Mouse (Mus musculus): ENCODE results near the gene Deaf1. TPM values are rescaled to one million over a fixed set of nuclear protein-coding genes. Genes with fewer than 3 reads are reported as not detected.
A peak's percentile ranks its signal among the peaks of the same experiment; 100 is the strongest.
"Not testable (repeated sequence)": the region's sequence is repeated elsewhere in the genome, so short reads cannot be mapped to it uniquely, and the experiment has no call there.

Gene Deaf1
- polyA plus RNA-seq, 1 experiment from 2014 or later, result 42.5 TPM

DNA sequence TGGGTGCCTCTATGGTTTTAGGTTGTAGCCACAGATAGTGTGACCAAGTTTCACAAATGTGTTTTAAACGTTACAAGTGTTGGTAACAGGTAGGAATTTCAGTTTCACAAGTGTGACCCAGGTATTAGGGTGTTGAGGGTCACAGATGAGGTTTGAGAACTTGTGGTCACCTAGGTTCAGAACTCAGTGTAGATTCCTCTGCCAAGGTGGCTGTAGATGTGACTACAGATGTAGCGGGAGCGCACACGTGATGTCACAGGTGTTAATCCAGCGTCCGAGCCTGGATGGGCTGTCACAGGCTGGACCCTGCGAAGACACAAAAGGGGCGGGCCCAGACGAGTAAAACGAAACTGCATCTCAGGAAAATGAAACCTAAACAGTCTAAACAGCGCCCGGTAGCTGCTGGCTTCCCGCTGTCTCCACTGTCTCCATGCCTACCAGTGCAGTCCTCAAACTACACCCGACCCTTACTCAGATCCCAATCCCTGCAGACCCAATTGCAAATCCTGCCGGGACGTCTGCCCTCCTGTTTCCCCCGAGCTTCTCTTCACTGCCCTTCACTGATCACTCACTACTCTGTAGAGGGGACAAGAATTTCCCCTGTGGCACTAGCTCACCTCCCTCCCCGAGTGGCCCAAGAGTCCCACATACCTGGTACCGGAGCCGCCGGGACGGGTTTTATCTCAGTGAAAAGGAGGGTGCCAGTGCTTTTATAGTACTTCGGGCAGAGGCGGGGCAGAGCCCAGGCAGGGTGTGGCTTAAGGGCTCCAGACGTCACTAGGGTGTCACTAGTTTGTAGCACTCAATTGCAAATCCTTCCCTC, 61.5 kb downstream of the Deaf1 start, which contains the start of gene Irf7:
Irf7 (minus strand) TSS at position 743 of the 823 bp plus-strand sequence.
- H3K4me3 ChIP-seq (ENCODE audit: low read depth, low read length), result peak within 1 kb of the TSS; percentile 54
- H3K27ac ChIP-seq (ENCODE audit: low read depth, low read length), result no peak within 1 kb of the TSS
- no peaks in the 10 kb centered on the region for H3K9me3 ChIP-seq (replicated peaks; ENCODE audit: control insufficient read depth, low read length)
- peak within 1 kb of the TSS; percentile 65 for H3K9ac ChIP-seq (ENCODE audit: low read depth, low read length)
- 10% methylated on average over 25 of the region's 25 CpGs for WGBS (ENCODE audit: insufficient replicate concordance)
- peaks cover 11% of the 10 kb centered on the region; the same call in 1 of the 2 replicates for H3K4me1 ChIP-seq (ENCODE audit: control insufficient read depth, insufficient read depth, low read length)
- peaks cover 25% of the 10 kb centered on the region for H3K36me3 ChIP-seq (ENCODE audit: control insufficient read depth, insufficient read depth, low read length)
- H3K4me2 ChIP-seq, result peak within 1 kb of the TSS; percentile 94
- no peaks in the 10 kb centered on the region for H3K27me3 ChIP-seq (ENCODE audit: control insufficient read depth, insufficient read depth, low read length)
- ATAC-seq (replicated peaks; ENCODE audit: insufficient number of reproducible peaks, low FRiP score, low TSS enrichment), result peak; percentile 70

- Histone ChIP-seq H3K36me3 (ENCODE audit: control insufficient read depth, insufficient read depth, low read length) (peaks cover 30% of the 10 kb centered on the region), H3K4me3 (ENCODE audit: low read depth, low read length) (peak overlapping the region; percentile 54; the same call in 1 of the 2 replicates), H3K9ac (ENCODE audit: low read depth, low read length) (peak overlapping the region; percentile 65; the same call in 1 of the 2 replicates), H3K4me1 (ENCODE audit: control insufficient read depth, insufficient read depth, low read length) (peaks cover 11% of the 10 kb centered on the region; the same call in 1 of the 2 replicates), H3K27me3 (ENCODE audit: control insufficient read depth, insufficient read depth, low read length) (no peaks in the 10 kb centered on the region), H3K9me3 (replicated peaks; ENCODE audit: control insufficient read depth, low read length) (no peaks in the 10 kb centered on the region), H3K27ac (ENCODE audit: low read depth, low read length) (no peak overlapping the region), H3K4me2 (peak overlapping the region; percentile 94)
- WGBS (ENCODE audit: insufficient replicate concordance), result 37% methylated on average over 11 of the region's 11 CpGs
- no peak for ATAC-seq (replicated peaks; ENCODE audit: insufficient number of reproducible peaks, low FRiP score, low TSS enrichment)
These were observed 62.1 kb downstream of the Deaf1 start for GRCm38 (mm10) chr7:141265411-141265738.

DNA sequence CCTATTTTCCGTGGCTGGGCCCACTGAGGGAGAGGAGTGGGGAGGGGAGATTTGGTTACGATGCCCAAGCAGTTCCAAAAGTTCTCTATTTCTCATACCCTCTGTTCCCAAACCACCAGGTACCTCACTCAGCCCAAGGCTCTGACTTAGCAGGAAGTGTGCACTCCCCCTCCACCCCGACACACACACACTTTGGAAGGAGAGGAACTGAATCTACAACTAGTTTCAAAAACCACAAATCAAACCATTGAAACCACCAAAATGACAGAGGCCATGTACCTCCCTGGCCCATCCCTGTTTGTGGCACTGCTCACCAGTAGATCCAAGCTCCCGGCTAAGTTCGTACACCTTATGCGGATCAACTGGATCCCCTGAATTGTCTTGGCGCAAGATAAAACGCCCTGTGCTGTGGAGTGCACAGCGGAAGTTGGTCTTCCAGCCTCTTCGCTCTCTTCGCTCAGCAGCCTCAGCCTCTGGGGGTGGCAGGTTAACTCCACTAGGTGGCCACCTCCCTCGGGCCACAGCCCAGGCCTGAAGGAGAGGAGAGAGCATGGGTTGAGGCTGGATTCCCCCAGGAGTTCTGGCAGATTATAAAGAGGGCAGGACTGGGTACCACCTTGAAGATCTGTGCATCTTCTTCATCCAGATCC, 62.6 kb downstream of the Deaf1 start:
- 0 out of 2 replicates have a peak, but pooled peaks have one; percentile 39 for ATAC-seq (replicated peaks; ENCODE audit: insufficient number of reproducible peaks, low FRiP score, low TSS enrichment)
- 0 out of 2 replicates have a peak overlapping the region, but pooled peaks have one; percentile 54 for H3K4me3 ChIP-seq (ENCODE audit: low read depth, low read length)
- H3K4me2 ChIP-seq, result peak overlapping the region; percentile 94
- no peaks in the 10 kb centered on the region for H3K27me3 ChIP-seq (ENCODE audit: control insufficient read depth, insufficient read depth, low read length)
- peak overlapping the region; percentile 39; the same call in 1 of the 2 replicates for H3K9ac ChIP-seq (ENCODE audit: low read depth, low read length)
- 31% methylated on average over 12 of the region's 12 CpGs for WGBS (ENCODE audit: insufficient replicate concordance)
- H3K27ac ChIP-seq (ENCODE audit: low read depth, low read length), result no peak overlapping the region
- H3K9me3 ChIP-seq (replicated peaks; ENCODE audit: control insufficient read depth, low read length), result no peaks in the 10 kb centered on the region
- H3K36me3 ChIP-seq (ENCODE audit: control insufficient read depth, insufficient read depth, low read length), result peaks cover 33% of the 10 kb centered on the region
- H3K4me1 ChIP-seq (ENCODE audit: control insufficient read depth, insufficient read depth, low read length), result peaks cover 11% of the 10 kb centered on the region; the same call in 1 of the 2 replicates

- Histone ChIP-seq H3K9me3 (replicated peaks; ENCODE audit: control insufficient read depth, low read length) (no peaks in the 10 kb centered on the region), H3K27me3 (ENCODE audit: control insufficient read depth, insufficient read depth, low read length) (no peaks in the 10 kb centered on the region), H3K36me3 (ENCODE audit: control insufficient read depth, insufficient read depth, low read length) (peaks cover 39% of the 10 kb centered on the region), H3K4me1 (ENCODE audit: control insufficient read depth, insufficient read depth, low read length) (peaks cover 11% of the 10 kb centered on the region; the same call in 1 of the 2 replicates), H3K4me2 (no peak overlapping the region), H3K27ac (ENCODE audit: low read depth, low read length) (no peak overlapping the region), H3K4me3 (ENCODE audit: low read depth, low read length) (no peak overlapping the region), H3K9ac (ENCODE audit: low read depth, low read length) (no peak overlapping the region)
- 72% methylated on average over 11 of the region's 11 CpGs for WGBS (ENCODE audit: insufficient replicate concordance)
- no peak for ATAC-seq (replicated peaks; ENCODE audit: insufficient number of reproducible peaks, low FRiP score, low TSS enrichment)
These were observed 63.3 kb downstream of the Deaf1 start for GRCm38 (mm10) chr7:141264041-141264700.

GRCm38 (mm10) chr7:141263640-141264039, 63.9 kb downstream of the Deaf1 start:
- Histone ChIP-seq H3K4me1 (ENCODE audit: control insufficient read depth, insufficient read depth, low read length) (peaks cover 11% of the 10 kb centered on the region; the same call in 1 of the 2 replicates), H3K4me2 (no peak overlapping the region), H3K9ac (ENCODE audit: low read depth, low read length) (no peak overlapping the region), H3K9me3 (replicated peaks; ENCODE audit: control insufficient read depth, low read length) (no peaks in the 10 kb centered on the region), H3K4me3 (ENCODE audit: low read depth, low read length) (no peak overlapping the region), H3K27ac (ENCODE audit: low read depth, low read length) (no peak overlapping the region), H3K27me3 (ENCODE audit: control insufficient read depth, insufficient read depth, low read length) (no peaks in the 10 kb centered on the region), H3K36me3 (ENCODE audit: control insufficient read depth, insufficient read depth, low read length) (peaks cover 44% of the 10 kb centered on the region)
- ATAC-seq (replicated peaks; ENCODE audit: insufficient number of reproducible peaks, low FRiP score, low TSS enrichment), result no peak
- 86% methylated on average over 13 of the region's 13 CpGs for WGBS (ENCODE audit: insufficient replicate concordance)

GRCm38 (mm10) chr7:141261480-141261879, 66.0 kb downstream of the Deaf1 start:
- Histone ChIP-seq H3K4me3 (ENCODE audit: low read depth, low read length) (no peak overlapping the region), H3K4me2 (no peak overlapping the region), H3K27me3 (ENCODE audit: control insufficient read depth, insufficient read depth, low read length) (no peaks in the 10 kb centered on the region), H3K27ac (ENCODE audit: low read depth, low read length) (no peak overlapping the region), H3K9ac (ENCODE audit: low read depth, low read length) (no peak overlapping the region), H3K36me3 (ENCODE audit: control insufficient read depth, insufficient read depth, low read length) (peaks cover 63% of the 10 kb centered on the region), H3K9me3 (replicated peaks; ENCODE audit: control insufficient read depth, low read length) (no peaks in the 10 kb centered on the region), H3K4me1 (ENCODE audit: control insufficient read depth, insufficient read depth, low read length) (peaks cover 9% of the 10 kb centered on the region; the same call in 1 of the 2 replicates)
- no peak for ATAC-seq (replicated peaks; ENCODE audit: insufficient number of reproducible peaks, low FRiP score, low TSS enrichment)
- 83% methylated on average over 3 of the region's 3 CpGs for WGBS (ENCODE audit: insufficient replicate concordance)

DNA sequence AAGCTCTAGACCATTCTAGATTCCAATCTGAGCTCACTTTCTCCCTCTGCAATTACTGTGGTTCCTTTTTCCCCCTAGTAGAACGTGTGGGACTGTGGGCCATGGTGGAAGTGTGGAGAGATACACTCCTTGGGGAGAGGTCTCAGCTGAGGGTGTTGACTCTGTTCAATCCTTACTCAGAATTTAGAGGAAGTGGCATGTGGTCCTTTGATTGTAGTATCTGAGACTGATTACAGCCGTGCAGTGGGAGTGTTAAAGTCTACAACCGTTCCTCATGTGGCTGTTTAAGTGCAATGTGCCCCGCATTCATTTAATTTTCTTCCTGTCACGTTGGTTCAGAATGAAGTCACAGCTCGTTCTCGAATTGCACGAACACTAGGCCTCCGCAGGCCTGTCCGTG, 71.3 kb downstream of the Deaf1 start:
- 93% methylated on average over 10 of the region's 10 CpGs for WGBS (ENCODE audit: insufficient replicate concordance)
- Histone ChIP-seq H3K4me2 (no peak overlapping the region), H3K4me3 (ENCODE audit: low read depth, low read length) (no peak overlapping the region), H3K9ac (ENCODE audit: low read depth, low read length) (no peak overlapping the region), H3K36me3 (ENCODE audit: control insufficient read depth, insufficient read depth, low read length) (peaks cover 59% of the 10 kb centered on the region), H3K9me3 (replicated peaks; ENCODE audit: control insufficient read depth, low read length) (no peaks in the 10 kb centered on the region), H3K4me1 (ENCODE audit: control insufficient read depth, insufficient read depth, low read length) (no peaks in the 10 kb centered on the region), H3K27ac (ENCODE audit: low read depth, low read length) (no peak overlapping the region), H3K27me3 (ENCODE audit: control insufficient read depth, insufficient read depth, low read length) (no peaks in the 10 kb centered on the region)
- no peak for ATAC-seq (replicated peaks; ENCODE audit: insufficient number of reproducible peaks, low FRiP score, low TSS enrichment)

DNA sequence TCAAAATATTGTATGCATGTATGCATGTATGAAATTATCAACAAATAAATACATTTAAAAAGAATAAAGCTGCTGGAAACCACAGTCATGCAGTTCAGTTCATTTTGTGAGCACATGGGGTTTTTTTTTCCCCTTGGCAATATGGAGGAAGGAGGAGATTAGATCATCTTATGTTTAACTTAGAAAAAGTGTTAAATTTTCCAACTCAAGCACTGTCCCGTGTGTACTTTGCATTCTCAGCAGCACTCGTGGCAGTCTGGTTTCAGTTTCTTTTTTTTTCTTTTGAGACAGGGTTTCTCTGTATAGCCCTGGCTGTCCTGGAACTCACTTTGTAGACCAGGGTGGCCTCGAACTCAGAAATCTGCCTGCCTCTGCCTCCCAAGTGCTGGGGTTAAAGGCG, 77.0 kb downstream of the Deaf1 start:
- not testable (repeated sequence) for H3K27ac ChIP-seq (ENCODE audit: low read depth, low read length); H3K4me3 ChIP-seq (ENCODE audit: low read depth, low read length); H3K9ac ChIP-seq (ENCODE audit: low read depth, low read length); H3K27me3 ChIP-seq (ENCODE audit: control insufficient read depth, insufficient read depth, low read length); H3K4me1 ChIP-seq (ENCODE audit: control insufficient read depth, insufficient read depth, low read length); H3K4me2 ChIP-seq; ATAC-seq (replicated peaks; ENCODE audit: insufficient number of reproducible peaks, low FRiP score, low TSS enrichment); H3K9me3 ChIP-seq (replicated peaks; ENCODE audit: control insufficient read depth, low read length)
- 95% methylated on average over 4 of the region's 4 CpGs for WGBS (ENCODE audit: insufficient replicate concordance)
- peaks cover 37% of the 10 kb centered on the region for H3K36me3 ChIP-seq (ENCODE audit: control insufficient read depth, insufficient read depth, low read length)
